Mouse (Mus musculus): ENCODE measurements around the gene Tubg2.

GRCm38 (mm10) chr11:101175636-101176116 is 20.0 kb downstream of the Tubg2 start:
- TF ChIP-seq CTCF (IDR thresholded peaks at IDR 0.05; ENCODE audit: low read depth) (no peak), EP300 (optimal IDR thresholded peaks at IDR 0.05) (no peak)

All from stomach, postnatal 0 days (tissue).